ENCODE assay signal across 10 mouse cellular contexts in genomic region chr10:4593828-4594227, GRCm38 (mm10). TPM values are rescaled to one million over a fixed set of nuclear protein-coding genes. Genes with fewer than 3 reads are reported as not detected.
DNase-seq lines count a peak whose midpoint lies in the region; ATAC-seq and TF ChIP-seq lines count a peak whose summit lies in the region.
"Had no signal": no experiment of that assay in that cellular context is flagged by ENCODE, and none has a peak within 500 bp of the region (broad histone marks: within the 10 kb centered on the region; RNA-seq: fewer than 3 reads in every experiment).

No protein-coding gene starts in this region.

- WGBS in midbrain, embryonic 13.5 days: 75% methylated on average over 4 of the region's 4 CpGs
- WGBS in midbrain, embryonic 16.5 days: 67% methylated on average over 4 of the region's 4 CpGs

- H3K4me2 ChIP-seq in midbrain, embryonic 13.5 days (replicated peaks): no peak overlapping the region
- no peak overlapping the region for H3K4me2 ChIP-seq in midbrain, embryonic 16.5 days (ENCODE audit: low read length)
- H3K4me2 ChIP-seq: limb, embryonic 13.5 days had no signal

- no peaks in the 10 kb centered on the region for H3K9me3 ChIP-seq in midbrain, embryonic 13.5 days
- H3K9me3 ChIP-seq in midbrain, embryonic 16.5 days (replicated peaks; ENCODE audit: control insufficient read depth, low read length, poor library complexity, severe bottlenecking): no peaks in the 10 kb centered on the region
- H3K9me3 ChIP-seq: limb, embryonic 13.5 days had no signal

- intact Hi-C loops in gastrocnemius, adult 2 months (cut with DNase I): no loop called here

- no peak overlapping the region for H3K4me3 ChIP-seq in gastrocnemius, adult 2 months
- H3K4me3 ChIP-seq in midbrain, embryonic 13.5 days (replicated peaks): no peak overlapping the region
- H3K4me3 ChIP-seq in midbrain, embryonic 16.5 days (ENCODE audit: low read depth, low read length): no peak overlapping the region
- H3K4me3 ChIP-seq: limb, embryonic 13.5 days had no signal

- ATAC-seq in midbrain, embryonic 13.5 days: 0 out of 2 replicates have a peak, but pooled peaks have one; percentile 11
- ATAC-seq in midbrain, embryonic 16.5 days: no peak

- H3K9ac ChIP-seq in midbrain, embryonic 13.5 days (replicated peaks): no peak overlapping the region
- no peak overlapping the region for H3K9ac ChIP-seq in midbrain, embryonic 16.5 days (ENCODE audit: low read depth, low read length)
- H3K9ac ChIP-seq: limb, embryonic 13.5 days had no signal

- H3K27ac ChIP-seq in gastrocnemius, adult 2 months: no peak overlapping the region
- no peak overlapping the region for H3K27ac ChIP-seq in midbrain, embryonic 13.5 days
- no peak overlapping the region for H3K27ac ChIP-seq in midbrain, embryonic 16.5 days (ENCODE audit: low read length)
- H3K27ac ChIP-seq: limb, embryonic 13.5 days had no signal

- TF ChIP-seq CTCF in gastrocnemius, adult 2 months (IDR thresholded peaks at IDR 0.05): peak; percentile 51

- no peak for DNase-seq in gastrocnemius, adult 2 months
- no peak for DNase-seq in gastrocnemius, postnatal 4 days (ENCODE audit: low spot score in 2 of 2)
- peak; percentile 8 for DNase-seq in adipocyte (ENCODE audit: low spot score)
- peak; percentile 58 for DNase-seq in splenic B cell, adult 2 months (ENCODE audit: low read depth, low spot score)
- DNase-seq in spleen, adult 18-20 months: no peak
- no peak for DNase-seq in ovary, adult 18-20 months (ENCODE audit: low spot score)
- DNase-seq: kidney, postnatal 14 days had no signal

- H3K36me3 ChIP-seq in midbrain, embryonic 13.5 days: no peaks in the 10 kb centered on the region
- no peaks in the 10 kb centered on the region for H3K36me3 ChIP-seq in midbrain, embryonic 16.5 days (ENCODE audit: control insufficient read depth, insufficient read depth, low read length)
- H3K36me3 ChIP-seq in splenic B cell, adult 2 months (ENCODE audit: control insufficient read depth, insufficient read depth, low read length, poor library complexity, severe bottlenecking): no peaks in the 10 kb centered on the region
- H3K36me3 ChIP-seq: limb, embryonic 13.5 days had no signal

- no peaks in the 10 kb centered on the region for H3K27me3 ChIP-seq in midbrain, embryonic 13.5 days
- no peaks in the 10 kb centered on the region for H3K27me3 ChIP-seq in midbrain, embryonic 16.5 days (ENCODE audit: control insufficient read depth, insufficient read depth, low read depth, low read length)
- no peaks in the 10 kb centered on the region for H3K27me3 ChIP-seq in splenic B cell, adult 2 months (ENCODE audit: control insufficient read depth, insufficient read depth, low read length, poor library complexity, severe bottlenecking)
- H3K27me3 ChIP-seq: limb, embryonic 13.5 days had no signal

- no peaks in the 10 kb centered on the region for H3K4me1 ChIP-seq in midbrain, embryonic 13.5 days (replicated peaks)
- no peaks in the 10 kb centered on the region for H3K4me1 ChIP-seq in midbrain, embryonic 16.5 days (ENCODE audit: control insufficient read depth, insufficient read depth, low read length)
- H3K4me1 ChIP-seq: limb, embryonic 13.5 days had no signal

RNA-seq across cellular contexts. Expression of gene Esr1, which starts 17.6 kb away (rescaled TPM):
- 10 to 100 TPM; 30.6 to 46.5 TPM for total RNA-seq in gastrocnemius, adult 2 months (2021)
- 10 to 100 TPM; 25.3 to 32.6 TPM for total RNA-seq in gastrocnemius, postnatal 4 days (2021)
- polyA plus RNA-seq in midbrain, embryonic 13.5 days (2015; fragmentation: Nextera tagmentation; extraction: Ambion mirVana): 0.10 and 0.12 TPM in 2 replicates
- polyA plus RNA-seq in midbrain, embryonic 16.5 days (2015; fragmentation: Nextera tagmentation; extraction: Ambion mirVana): 0.60 and 0.63 TPM in 2 replicates

Comparison
In these comparisons a context has a peak if more than half of its experiments do, and no peak if none do; other contexts are left out.
1. DNase-seq: peak in adipocyte (single experiment) and splenic B cell, adult 2 months (single experiment); none in gastrocnemius, adult 2 months (single experiment), gastrocnemius, postnatal 4 days (0 of 2), spleen, adult 18-20 months (0 of 2) and ovary, adult 18-20 months (single experiment).